Mouse (Mus musculus): ENCODE measurements around the gene Kctd21. TPM values are rescaled to one million over a fixed set of nuclear protein-coding genes. Genes with fewer than 3 reads are reported as not detected.

Kctd21 gene
- total and polyA plus RNA-seq, 3 experiments = 0.22 to 1.9 (median 1.7) TPM

- no peak for DNase-seq (ENCODE audit: low spot score)
- TF ChIP-seq CTCF (IDR thresholded peaks at IDR 0.05; ENCODE audit: low read depth, low read length) (no peak), GATA2 (IDR thresholded peaks at IDR 0.05; ENCODE audit: borderline replicate concordance, low read depth, low read length) (no peak), TAL1 (conservative IDR thresholded peaks at IDR 0.05; ENCODE audit: low read depth, low read length) (no peak), GATA1 (IDR thresholded peaks at IDR 0.05; ENCODE audit: borderline replicate concordance, low read length) (no peak), POLR2AphosphoS5 (IDR thresholded peaks at IDR 0.05; ENCODE audit: insufficient replicate concordance, low read depth, low read length) (no peak)
Measured at GRCm38 (mm10) chr7:97306813-97307212, 25.3 kb upstream of the Kctd21 start.

DNA sequence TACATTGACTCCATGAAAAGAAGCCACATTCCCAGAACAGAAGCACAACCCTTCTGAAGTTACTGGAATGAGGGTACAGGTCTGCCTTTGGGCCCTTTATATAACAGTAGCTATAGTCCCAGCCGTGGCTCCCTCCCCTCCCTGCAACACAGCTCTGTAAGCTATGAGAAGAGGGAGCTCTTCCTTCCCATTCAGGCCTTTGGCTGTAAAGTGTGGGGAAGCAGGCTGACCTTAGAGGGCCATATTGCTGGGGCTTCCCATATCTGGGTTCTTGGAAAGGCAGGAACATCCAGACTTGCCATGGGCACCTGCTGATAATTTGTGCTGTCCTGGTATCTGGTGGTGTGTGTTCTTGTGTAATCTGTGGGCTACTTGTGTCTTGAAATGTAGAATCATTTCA, 24.6 kb upstream of the Kctd21 start:
- Histone ChIP-seq H3K4me1 (ENCODE audit: insufficient read depth, low read depth, low read length) (peaks cover 9% of the 10 kb centered on the region), H3K9me3 (replicated peaks) (no peaks in the 10 kb centered on the region), H3K4me3 (ENCODE audit: low read depth, low read length) (no peak overlapping the region), H3K27me3 (ENCODE audit: insufficient read depth, low read length) (no peaks in the 10 kb centered on the region), H3K36me3 (replicated peaks) (peaks cover 100% of the 10 kb centered on the region)
- DNase-seq (ENCODE audit: low spot score) = no peak
- ATAC-seq (ENCODE audit: extremely low read depth, insufficient number of reproducible peaks, low FRiP score, poor library complexity, severe bottlenecking) = no peak
- TF ChIP-seq GATA2 (IDR thresholded peaks at IDR 0.05; ENCODE audit: borderline replicate concordance, low read depth, low read length) (no peak), GATA1 (IDR thresholded peaks at IDR 0.05; ENCODE audit: borderline replicate concordance, low read length) (no peak), POLR2AphosphoS5 (IDR thresholded peaks at IDR 0.05; ENCODE audit: insufficient replicate concordance, low read depth, low read length) (no peak), TAL1 (conservative IDR thresholded peaks at IDR 0.05; ENCODE audit: low read depth, low read length) (no peak), CTCF (IDR thresholded peaks at IDR 0.05; ENCODE audit: low read depth, low read length) (no peak)

More at GRCm38 (mm10) chr7:97306813-97307212, 25.3 kb upstream of the Kctd21 start:
- Histone ChIP-seq H3K4me1 (ENCODE audit: insufficient read depth, low read depth, low read length) (peaks cover 5% of the 10 kb centered on the region), H3K36me3 (replicated peaks) (peaks cover 100% of the 10 kb centered on the region), H3K4me3 (ENCODE audit: low read depth, low read length) (no peak overlapping the region), H3K27me3 (ENCODE audit: insufficient read depth, low read length) (no peaks in the 10 kb centered on the region), H3K9me3 (replicated peaks) (no peaks in the 10 kb centered on the region)
- ATAC-seq (ENCODE audit: extremely low read depth, insufficient number of reproducible peaks, low FRiP score, poor library complexity, severe bottlenecking) = no peak

DNA sequence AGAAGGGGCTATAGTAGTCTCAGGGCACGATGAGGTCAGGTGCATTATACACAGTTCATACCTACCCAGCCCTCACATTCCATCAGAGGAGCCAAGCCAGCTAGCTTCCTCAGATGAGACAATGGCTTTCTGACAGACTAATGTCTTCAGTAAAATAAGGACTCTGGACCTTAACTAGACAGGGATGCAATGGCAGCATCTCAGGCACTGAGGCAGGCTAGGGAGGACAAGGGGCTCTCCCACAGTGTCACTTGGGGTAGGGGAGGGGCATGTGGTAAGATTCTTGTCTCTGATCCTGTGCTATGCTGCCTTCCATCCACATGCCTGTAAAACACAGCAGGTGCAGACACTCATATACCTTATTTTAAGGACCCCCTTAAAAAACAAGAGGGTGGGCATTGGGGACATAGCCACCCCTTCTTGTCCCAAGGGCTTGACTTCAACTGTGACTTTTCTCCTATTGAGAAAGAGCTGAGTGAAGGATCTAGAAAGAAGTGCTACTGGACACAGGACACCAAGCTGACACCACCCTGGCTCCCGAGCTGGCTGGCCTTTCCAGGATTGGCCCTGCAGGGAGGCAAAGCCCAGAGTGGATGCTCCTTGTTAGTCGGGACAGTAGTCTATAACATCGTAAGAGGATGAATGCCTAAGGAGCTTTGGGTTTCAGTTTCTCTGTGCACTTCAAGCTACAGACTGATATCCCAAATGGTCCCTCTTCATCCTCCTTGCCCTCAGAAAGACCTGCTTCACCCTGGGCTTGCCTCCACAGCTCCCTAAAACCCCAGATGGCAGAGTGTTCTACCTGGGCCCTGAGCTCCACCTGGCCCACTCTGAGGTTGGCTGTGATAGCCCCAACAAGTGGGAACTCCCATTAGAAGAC, 22.4 kb upstream of the Kctd21 start:
- Histone ChIP-seq H3K4me1 (ENCODE audit: insufficient read depth, low read depth, low read length) (peaks cover 13% of the 10 kb centered on the region), H3K36me3 (replicated peaks) (peaks cover 99% of the 10 kb centered on the region), H3K27me3 (ENCODE audit: insufficient read depth, low read length) (no peaks in the 10 kb centered on the region), H3K4me3 (ENCODE audit: low read depth, low read length) (no peak overlapping the region), H3K9me3 (replicated peaks) (no peaks in the 10 kb centered on the region)
- TF ChIP-seq TAL1 (conservative IDR thresholded peaks at IDR 0.05; ENCODE audit: low read depth, low read length) (no peak), GATA2 (IDR thresholded peaks at IDR 0.05; ENCODE audit: borderline replicate concordance, low read depth, low read length) (no peak), CTCF (IDR thresholded peaks at IDR 0.05; ENCODE audit: low read depth, low read length) (no peak), POLR2AphosphoS5 (IDR thresholded peaks at IDR 0.05; ENCODE audit: insufficient replicate concordance, low read depth, low read length) (no peak), GATA1 (IDR thresholded peaks at IDR 0.05; ENCODE audit: borderline replicate concordance, low read length) (no peak)
- DNase-seq (ENCODE audit: low spot score) (no peak), ATAC-seq (ENCODE audit: extremely low read depth, insufficient number of reproducible peaks, low FRiP score, poor library complexity, severe bottlenecking) (no peak)

DNA sequence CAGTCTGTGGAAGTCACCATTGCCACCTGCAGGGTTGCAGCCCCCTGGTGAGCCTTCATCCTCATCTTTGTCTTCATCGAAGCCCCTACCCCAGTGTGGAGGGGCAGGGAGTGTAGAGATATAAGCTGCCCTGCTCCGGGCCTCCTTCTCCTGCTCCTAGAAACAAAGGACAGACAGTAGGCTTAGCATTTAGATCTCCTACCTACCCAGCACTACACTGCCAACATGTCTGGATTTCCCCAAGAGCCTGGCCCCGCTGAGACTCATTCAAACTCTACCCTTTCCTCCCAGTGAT, 21.8 kb upstream of the Kctd21 start:
- Histone ChIP-seq H3K4me3 (ENCODE audit: low read depth, low read length) (no peak overlapping the region), H3K27me3 (ENCODE audit: insufficient read depth, low read length) (no peaks in the 10 kb centered on the region), H3K4me1 (ENCODE audit: insufficient read depth, low read depth, low read length) (peaks cover 13% of the 10 kb centered on the region), H3K36me3 (replicated peaks) (peaks cover 93% of the 10 kb centered on the region), H3K9me3 (replicated peaks) (no peaks in the 10 kb centered on the region)
- no peak for TF ChIP-seq GATA1 (IDR thresholded peaks at IDR 0.05; ENCODE audit: borderline replicate concordance, low read length)
- no peak for TF ChIP-seq POLR2AphosphoS5 (IDR thresholded peaks at IDR 0.05; ENCODE audit: insufficient replicate concordance, low read depth, low read length)
- no peak for TF ChIP-seq CTCF (IDR thresholded peaks at IDR 0.05; ENCODE audit: low read depth, low read length)
- DNase-seq (ENCODE audit: low spot score) (no peak), ATAC-seq (ENCODE audit: extremely low read depth, insufficient number of reproducible peaks, low FRiP score, poor library complexity, severe bottlenecking) (no peak)

DNA sequence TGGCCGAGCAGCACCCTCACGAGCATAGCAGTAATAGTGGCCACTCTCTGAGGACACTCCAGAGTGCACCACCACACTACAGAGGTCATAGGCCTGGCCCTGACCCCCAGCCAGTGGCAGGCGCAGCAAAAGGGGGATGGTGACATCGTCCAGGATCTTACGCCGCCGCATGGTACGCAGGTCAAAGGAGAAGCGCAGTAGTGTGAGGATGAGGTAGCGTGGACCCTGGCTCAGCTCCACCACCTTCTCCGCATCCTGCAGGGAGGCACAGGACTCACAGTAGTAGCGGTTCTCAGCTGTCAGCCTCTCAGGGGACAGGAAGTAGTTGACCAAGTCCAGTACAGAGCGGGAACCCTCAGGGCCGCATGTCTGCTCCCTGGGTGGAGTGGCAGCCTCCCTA, 20.5 kb upstream of the Kctd21 start:
- ATAC-seq (ENCODE audit: extremely low read depth, insufficient number of reproducible peaks, low FRiP score, poor library complexity, severe bottlenecking) (no peak), DNase-seq (ENCODE audit: low spot score) (no peak)
- no peak for TF ChIP-seq POLR2AphosphoS5 (IDR thresholded peaks at IDR 0.05; ENCODE audit: insufficient replicate concordance, low read depth, low read length)
- TF ChIP-seq GATA2 (IDR thresholded peaks at IDR 0.05; ENCODE audit: borderline replicate concordance, low read depth, low read length) = no peak
- TF ChIP-seq CTCF (IDR thresholded peaks at IDR 0.05; ENCODE audit: low read depth, low read length) = no peak
- no peak for TF ChIP-seq TAL1 (conservative IDR thresholded peaks at IDR 0.05; ENCODE audit: low read depth, low read length)
- TF ChIP-seq GATA1 (IDR thresholded peaks at IDR 0.05; ENCODE audit: borderline replicate concordance, low read length) = no peak
- Histone ChIP-seq H3K27me3 (ENCODE audit: insufficient read depth, low read length) (peaks cover 5% of the 10 kb centered on the region; the same call in 1 of the 2 replicates), H3K9me3 (replicated peaks) (no peaks in the 10 kb centered on the region), H3K4me3 (ENCODE audit: low read depth, low read length) (no peak overlapping the region), H3K4me1 (ENCODE audit: insufficient read depth, low read depth, low read length) (peaks cover 13% of the 10 kb centered on the region), H3K36me3 (replicated peaks) (peaks cover 80% of the 10 kb centered on the region)

- DNase-seq (ENCODE audit: low spot score) (no peak), ATAC-seq (ENCODE audit: extremely low read depth, insufficient number of reproducible peaks, low FRiP score, poor library complexity, severe bottlenecking) (no peak)
- Histone ChIP-seq H3K9me3 (replicated peaks) (no peaks in the 10 kb centered on the region), H3K27me3 (ENCODE audit: insufficient read depth, low read length) (peaks cover 9% of the 10 kb centered on the region), H3K4me1 (ENCODE audit: insufficient read depth, low read depth, low read length) (peaks cover 13% of the 10 kb centered on the region), H3K36me3 (replicated peaks) (peaks cover 74% of the 10 kb centered on the region), H3K4me3 (ENCODE audit: low read depth, low read length) (no peak overlapping the region)
- TF ChIP-seq GATA1 (IDR thresholded peaks at IDR 0.05; ENCODE audit: borderline replicate concordance, low read length) (no peak), POLR2AphosphoS5 (IDR thresholded peaks at IDR 0.05; ENCODE audit: insufficient replicate concordance, low read depth, low read length) (no peak), CTCF (IDR thresholded peaks at IDR 0.05; ENCODE audit: low read depth, low read length) (no peak), TAL1 (conservative IDR thresholded peaks at IDR 0.05; ENCODE audit: low read depth, low read length) (no peak)
Measured at GRCm38 (mm10) chr7:97312196-97312595, 19.9 kb upstream of the Kctd21 start.

Measured in G1E (cell line).